Mouse (Mus musculus): ENCODE measurements around the gene Llgl2. TPM values are rescaled to one million over a fixed set of nuclear protein-coding genes. Genes with fewer than 3 reads are reported as not detected.
"Not testable (repeated sequence)": the region's sequence is repeated elsewhere in the genome, so short reads cannot be mapped to it uniquely, and the experiment has no call there.

Llgl2 gene
- polyA plus RNA-seq, 1 experiment from 2014 or later, result 12.7 TPM

DNA sequence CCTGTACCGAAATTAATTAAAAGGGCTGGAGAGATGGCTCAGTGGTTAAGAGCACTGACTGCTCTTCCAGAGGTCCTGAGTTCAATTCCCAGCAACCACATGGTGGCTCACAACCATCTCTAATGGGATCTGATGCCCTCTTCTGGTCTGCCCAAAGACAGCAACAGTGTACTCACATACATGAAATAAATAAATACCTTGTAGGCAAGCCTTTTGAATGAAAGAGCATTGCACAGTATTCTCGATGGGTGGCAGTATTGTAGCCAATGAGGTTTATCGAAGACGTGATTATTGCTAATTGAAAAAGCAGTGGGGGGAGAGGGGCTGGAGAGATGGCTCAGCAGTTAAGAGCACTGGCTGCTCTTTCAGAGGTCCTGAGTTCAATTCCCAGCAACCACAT is 33.3 kb downstream of the Llgl2 start:
- not testable (repeated sequence) for H3K9ac ChIP-seq; ATAC-seq (replicated peaks; ENCODE audit: insufficient number of reproducible peaks, insufficient read depth, low FRiP score, low read depth); H3K9me3 ChIP-seq (replicated peaks); H3K27ac ChIP-seq; H3K4me3 ChIP-seq; H3K4me2 ChIP-seq
- H3K36me3 ChIP-seq, result peaks cover 21% of the 10 kb centered on the region; the same call in 1 of the 2 replicates
- peaks cover 48% of the 10 kb centered on the region for H3K27me3 ChIP-seq
- H3K4me1 ChIP-seq (replicated peaks), result peaks cover 22% of the 10 kb centered on the region
- 93% methylated on average over 4 of the region's 4 CpGs for WGBS

DNA sequence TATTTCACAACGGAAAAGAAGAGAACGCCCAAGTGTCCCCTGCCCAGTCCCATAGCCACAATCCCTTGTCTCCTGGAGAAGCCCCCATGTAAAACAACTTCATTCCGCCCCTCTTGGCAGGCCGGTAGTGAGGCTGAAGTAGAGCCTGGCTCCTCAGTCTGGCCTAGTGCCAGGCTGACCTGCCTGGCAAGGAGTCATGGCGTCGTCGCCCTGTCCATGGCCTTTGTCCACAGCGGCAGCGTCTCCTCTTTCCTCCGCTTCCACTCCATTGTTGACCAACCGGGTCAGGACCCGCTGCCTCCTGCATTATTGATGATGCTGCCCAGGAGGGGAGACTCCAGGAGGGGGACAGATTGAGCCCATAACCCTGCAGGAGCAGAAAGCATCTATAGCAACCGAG is 34.1 kb downstream of the Llgl2 start:
- WGBS, result 52% methylated on average over 13 of the region's 13 CpGs
- no peaks in the 10 kb centered on the region for H3K9me3 ChIP-seq (replicated peaks)
- H3K27ac ChIP-seq, result no peak overlapping the region
- H3K4me3 ChIP-seq, result no peak overlapping the region; the same call in 1 of the 2 replicates
- H3K4me2 ChIP-seq, result no peak overlapping the region
- H3K9ac ChIP-seq, result no peak overlapping the region
- peaks cover 54% of the 10 kb centered on the region for H3K27me3 ChIP-seq
- H3K4me1 ChIP-seq (replicated peaks), result peaks cover 22% of the 10 kb centered on the region
- 0 out of 2 replicates have a peak, but pooled peaks cover 18% of the 10 kb centered on the region for H3K36me3 ChIP-seq
- no peak for ATAC-seq (replicated peaks; ENCODE audit: insufficient number of reproducible peaks, insufficient read depth, low FRiP score, low read depth)

GRCm38 (mm10) chr11:115858354-115858753 is 34.5 kb downstream of the Llgl2 start, which contains the start of gene Myo15b:
Gene Myo15b, plus strand, starts transcription at chr11:115858406.
- H3K4me1 ChIP-seq (replicated peaks), result peaks cover 22% of the 10 kb centered on the region
- peak within 1 kb of the TSS; percentile 52 for H3K4me3 ChIP-seq
- H3K9me3 ChIP-seq (replicated peaks), result no peaks in the 10 kb centered on the region
- H3K27me3 ChIP-seq, result peaks cover 56% of the 10 kb centered on the region
- H3K4me2 ChIP-seq, result peak within 1 kb of the TSS; percentile 78
- peak within 1 kb of the TSS; percentile 48 for H3K9ac ChIP-seq
- WGBS, result 15% methylated on average over 27 of the region's 27 CpGs
- no peak for ATAC-seq (replicated peaks; ENCODE audit: insufficient number of reproducible peaks, insufficient read depth, low FRiP score, low read depth)
- 0 out of 2 replicates have a peak, but pooled peaks cover 16% of the 10 kb centered on the region for H3K36me3 ChIP-seq
- H3K27ac ChIP-seq, result no peak within 1 kb of the TSS

DNA sequence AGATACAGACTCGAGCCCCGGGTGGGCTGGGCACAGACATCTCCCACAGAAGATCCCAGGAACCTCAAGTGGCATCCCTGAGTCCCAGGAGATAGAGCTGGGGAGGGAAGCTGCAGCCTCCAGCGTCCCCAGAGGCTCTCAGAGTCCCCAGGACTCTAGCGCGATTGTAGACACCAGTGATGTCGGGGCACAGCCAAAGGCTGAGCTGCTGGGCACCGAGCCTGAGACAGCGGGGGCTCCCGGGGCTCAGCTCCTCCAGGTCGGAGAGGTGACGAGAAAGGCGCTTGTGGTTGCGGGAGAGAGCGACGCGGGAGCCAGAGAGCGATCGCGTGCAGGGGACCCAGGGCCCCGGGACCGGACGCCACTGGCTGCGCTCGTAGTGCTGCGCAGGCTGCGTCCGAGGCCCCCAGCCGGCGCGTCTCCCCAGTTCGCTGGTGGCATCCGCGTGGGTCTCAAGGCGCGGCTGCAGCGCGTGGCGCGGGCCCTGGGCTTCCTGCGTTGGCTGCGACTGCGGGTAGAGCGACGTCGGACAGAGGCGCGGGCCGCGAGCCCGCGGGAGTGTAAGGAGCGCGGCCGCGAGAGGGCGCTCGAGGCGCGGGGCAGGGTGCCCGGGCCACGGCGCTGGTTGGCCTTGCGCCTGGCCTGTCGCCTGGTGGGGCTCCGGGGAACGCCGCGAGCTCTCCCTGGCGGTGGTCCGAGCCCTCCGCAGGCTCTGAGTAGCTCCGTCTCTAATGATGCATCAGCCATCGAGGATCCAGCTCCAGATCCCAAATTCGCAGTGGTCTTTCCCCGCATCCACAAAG is 35.5 kb downstream of the Llgl2 start:
- Histone ChIP-seq H3K27me3 (peaks cover 56% of the 10 kb centered on the region), H3K4me3 (peak overlapping the region; percentile 52), H3K4me2 (peak overlapping the region; percentile 78), H3K27ac (no peak overlapping the region), H3K9ac (peak overlapping the region; percentile 48), H3K4me1 (replicated peaks) (peaks cover 22% of the 10 kb centered on the region), H3K36me3 (0 out of 2 replicates have a peak, but pooled peaks cover 8% of the 10 kb centered on the region), H3K9me3 (replicated peaks) (no peaks in the 10 kb centered on the region)
- 2% methylated on average over 75 of the region's 75 CpGs for WGBS
- ATAC-seq (replicated peaks; ENCODE audit: insufficient number of reproducible peaks, insufficient read depth, low FRiP score, low read depth), result peak; percentile 88

DNA sequence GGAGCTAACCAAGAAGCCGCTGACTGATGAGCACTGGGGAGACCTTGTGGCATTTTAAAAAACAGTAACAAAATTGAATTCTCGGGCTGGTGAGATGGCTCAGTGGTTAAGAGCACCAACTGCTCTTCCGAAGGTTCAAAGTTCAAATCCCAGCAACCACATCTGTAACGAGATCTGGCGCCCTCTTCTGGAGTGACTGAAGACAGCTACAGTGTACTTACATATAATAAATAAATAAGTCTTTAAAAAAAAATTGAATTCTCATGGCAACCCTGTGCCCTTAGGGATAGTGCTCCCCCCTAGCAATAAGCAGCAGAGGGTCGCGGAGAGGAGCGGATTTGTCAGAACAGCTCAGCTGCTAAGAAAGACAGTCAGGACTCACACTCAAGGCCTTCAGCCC is 40.0 kb downstream of the Llgl2 start:
- Histone ChIP-seq H3K4me1 (replicated peaks) (peaks cover 11% of the 10 kb centered on the region), H3K4me2 (no peak overlapping the region), H3K9ac (no peak overlapping the region), H3K36me3 (no peaks in the 10 kb centered on the region), H3K4me3 (no peak overlapping the region), H3K27ac (no peak overlapping the region), H3K27me3 (peaks cover 39% of the 10 kb centered on the region), H3K9me3 (replicated peaks) (no peaks in the 10 kb centered on the region)
- 88% methylated on average over 8 of the region's 8 CpGs for WGBS
- no peak for ATAC-seq (replicated peaks; ENCODE audit: insufficient number of reproducible peaks, insufficient read depth, low FRiP score, low read depth)

- H3K4me3 ChIP-seq, result no peak overlapping the region
- H3K4me2 ChIP-seq, result no peak overlapping the region
- H3K27ac ChIP-seq, result no peak overlapping the region
- H3K36me3 ChIP-seq, result no peaks in the 10 kb centered on the region
- no peaks in the 10 kb centered on the region for H3K27me3 ChIP-seq
- ATAC-seq (replicated peaks; ENCODE audit: insufficient number of reproducible peaks, insufficient read depth, low FRiP score, low read depth), result no peak
- H3K9ac ChIP-seq, result no peak overlapping the region
- peaks cover 11% of the 10 kb centered on the region; the same call in 1 of the 2 replicates for H3K4me1 ChIP-seq (replicated peaks)
- WGBS, result 55% methylated on average over 8 of the region's 8 CpGs
- H3K9me3 ChIP-seq (replicated peaks), result no peaks in the 10 kb centered on the region
Observed at GRCm38 (mm10) chr11:115869393-115869792, 45.5 kb downstream of the Llgl2 start.

DNA sequence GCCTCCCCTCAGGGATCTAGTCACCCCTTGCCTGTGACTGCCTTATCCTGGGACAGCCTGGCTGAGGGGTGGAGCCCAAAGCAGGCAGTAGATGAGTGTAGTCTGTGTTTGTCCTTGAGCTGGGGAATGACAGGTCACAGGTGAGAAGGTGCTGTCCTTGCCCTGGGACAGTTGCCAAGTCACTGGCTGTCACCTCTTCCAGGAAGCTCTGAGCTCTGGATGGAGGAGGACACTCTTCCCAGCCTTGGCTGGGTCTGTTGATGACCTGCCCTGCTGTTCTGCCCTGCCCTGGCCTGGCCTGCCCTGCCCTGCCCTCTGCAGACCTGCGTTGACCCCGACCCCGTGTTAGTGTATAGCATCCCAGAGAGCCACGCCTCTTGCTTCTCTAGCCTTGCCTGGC is 48.6 kb downstream of the Llgl2 start:
- H3K27ac ChIP-seq, result no peak overlapping the region
- H3K36me3 ChIP-seq, result no peaks in the 10 kb centered on the region
- no peak overlapping the region for H3K4me3 ChIP-seq
- no peak overlapping the region for H3K4me2 ChIP-seq
- no peaks in the 10 kb centered on the region for H3K9me3 ChIP-seq (replicated peaks)
- 61% methylated on average over 4 of the region's 4 CpGs for WGBS
- peaks cover 17% of the 10 kb centered on the region for H3K4me1 ChIP-seq (replicated peaks)
- H3K27me3 ChIP-seq, result no peaks in the 10 kb centered on the region
- no peak for ATAC-seq (replicated peaks; ENCODE audit: insufficient number of reproducible peaks, insufficient read depth, low FRiP score, low read depth)
- H3K9ac ChIP-seq, result no peak overlapping the region

DNA sequence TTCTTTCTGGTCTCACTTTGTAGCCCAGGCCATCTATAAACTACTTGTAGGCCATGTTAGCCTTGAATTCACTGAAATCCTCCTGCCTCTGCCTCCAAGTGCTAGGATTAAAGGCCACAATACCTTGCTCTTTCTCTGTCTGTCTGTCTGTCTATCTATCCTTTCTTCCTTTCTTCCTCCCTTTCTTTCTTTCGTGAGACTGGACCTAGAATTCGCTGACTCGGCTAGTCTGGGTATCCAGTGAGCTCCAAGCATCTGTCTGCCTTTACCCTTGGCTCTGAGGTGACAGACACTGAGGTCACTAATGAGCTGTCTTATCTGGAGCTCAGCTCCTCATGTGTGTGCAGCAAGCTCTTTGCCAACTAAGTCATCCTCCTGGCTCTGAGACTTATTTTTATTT is 52.1 kb downstream of the Llgl2 start:
- WGBS, result 91% methylated on average over 3 of the region's 3 CpGs
- H3K27me3 ChIP-seq, result no peaks in the 10 kb centered on the region
- no peak for ATAC-seq (replicated peaks; ENCODE audit: insufficient number of reproducible peaks, insufficient read depth, low FRiP score, low read depth)

GRCm38 (mm10) chr11:115876438-115876837 is 52.6 kb downstream of the Llgl2 start:
- Histone ChIP-seq H3K4me3 (no peak overlapping the region), H3K4me1 (replicated peaks) (peaks cover 17% of the 10 kb centered on the region), H3K9me3 (replicated peaks) (no peaks in the 10 kb centered on the region), H3K4me2 (no peak overlapping the region), H3K36me3 (no peaks in the 10 kb centered on the region), H3K9ac (no peak overlapping the region), H3K27ac (no peak overlapping the region), H3K27me3 (peaks cover 3% of the 10 kb centered on the region; the same call in 1 of the 2 replicates)
- 84% methylated on average over 5 of the region's 5 CpGs for WGBS
- no peak for ATAC-seq (replicated peaks; ENCODE audit: insufficient number of reproducible peaks, insufficient read depth, low FRiP score, low read depth)

More for the DNA sequence above, 52.1 kb downstream of the Llgl2 start:
- no peaks in the 10 kb centered on the region for H3K36me3 ChIP-seq
- H3K4me3 ChIP-seq, result no peak overlapping the region
- H3K9me3 ChIP-seq (replicated peaks), result no peaks in the 10 kb centered on the region
- no peak overlapping the region for H3K4me2 ChIP-seq
- H3K27ac ChIP-seq, result no peak overlapping the region
- H3K4me1 ChIP-seq (replicated peaks), result peaks cover 17% of the 10 kb centered on the region
- no peak overlapping the region for H3K9ac ChIP-seq

DNA sequence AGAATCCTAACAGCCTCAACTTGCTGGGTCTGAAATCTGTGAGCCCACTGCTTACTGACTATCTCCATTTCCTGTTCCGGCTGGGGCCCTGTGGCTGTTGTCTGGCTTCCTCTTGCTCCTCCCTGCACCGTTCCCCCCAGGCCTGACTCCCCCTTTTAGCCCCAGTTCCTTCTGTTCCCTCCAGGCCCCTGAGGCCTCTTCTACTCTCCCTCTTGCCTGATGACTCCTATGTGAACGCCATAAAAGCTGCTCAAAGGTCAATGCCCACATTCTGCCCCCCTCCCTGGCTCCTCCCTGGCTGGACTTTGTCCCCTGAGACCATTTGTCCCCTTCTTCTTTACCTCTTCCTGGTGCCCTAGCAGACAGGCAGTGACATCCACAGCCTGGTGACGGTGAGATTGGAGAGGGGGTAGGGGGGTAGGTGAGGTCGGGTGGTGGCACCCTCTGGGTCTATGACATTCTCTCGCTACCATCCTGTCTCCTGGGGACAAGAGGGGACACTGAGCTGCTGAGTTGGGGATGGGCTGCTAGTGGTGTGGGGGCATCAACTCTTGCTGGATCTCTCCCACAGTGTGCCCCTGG is 53.4 kb downstream of the Llgl2 start:
- no peaks in the 10 kb centered on the region for H3K9me3 ChIP-seq (replicated peaks)
- H3K9ac ChIP-seq, result no peak overlapping the region
- H3K4me1 ChIP-seq (replicated peaks), result peaks cover 10% of the 10 kb centered on the region
- no peaks in the 10 kb centered on the region for H3K36me3 ChIP-seq
- ATAC-seq (replicated peaks; ENCODE audit: insufficient number of reproducible peaks, insufficient read depth, low FRiP score, low read depth), result no peak
- H3K4me2 ChIP-seq, result no peak overlapping the region
- peaks cover 7% of the 10 kb centered on the region; the same call in 1 of the 2 replicates for H3K27me3 ChIP-seq
- no peak overlapping the region for H3K27ac ChIP-seq
- H3K4me3 ChIP-seq, result no peak overlapping the region
- 50% methylated on average over 6 of the region's 6 CpGs for WGBS

GRCm38 (mm10) chr11:115878071-115878470 is 54.2 kb downstream of the Llgl2 start:
- Histone ChIP-seq H3K9me3 (replicated peaks) (no peaks in the 10 kb centered on the region), H3K9ac (no peak overlapping the region), H3K4me2 (no peak overlapping the region), H3K27me3 (peaks cover 13% of the 10 kb centered on the region), H3K4me3 (no peak overlapping the region), H3K36me3 (no peaks in the 10 kb centered on the region), H3K27ac (no peak overlapping the region), H3K4me1 (replicated peaks) (peaks cover 6% of the 10 kb centered on the region)
- no peak for ATAC-seq (replicated peaks; ENCODE audit: insufficient number of reproducible peaks, insufficient read depth, low FRiP score, low read depth)
- 82% methylated on average over 8 of the region's 8 CpGs for WGBS

Data from heart, embryonic 15.5 days (tissue).